Mouse (Mus musculus) CH12.LX (cell line): ENCODE results near the gene Slc11a1. TPM values are rescaled to one million over a fixed set of nuclear protein-coding genes. Genes with fewer than 3 reads are reported as not detected.

ENCODE experiments used
- DNase-seq: peaks from one replicate; pipeline ENCODE4 v3.0.0-alpha.2; 2013; ENCODE audit errors: extremely low read depth
- H3K27ac ChIP-seq: 2 replicates; pipeline ENCODE4 v1.5.1; 2012; ENCODE audit warnings: low read depth, mild to moderate bottlenecking, control low read depth, moderate library complexity; ENCODE audit not compliant: insufficient read depth
- H3K27me3 ChIP-seq: replicated peaks from 2 replicates; pipeline ENCODE3; 2012; ENCODE audit warnings: inconsistent platforms
- H3K36me3 ChIP-seq, 2 experiments: replicated peaks in 1 of 2; 2 replicates each; pipeline versions ENCODE3 to v1.6.1; 2012; ENCODE audit warnings: inconsistent platforms in 1 of 2, low read length in 1 of 2, mild to moderate bottlenecking in 1 of 2, mixed read lengths in 1 of 2, moderate library complexity in 1 of 2; ENCODE audit not compliant: control insufficient read depth in 1 of 2, insufficient read depth in 1 of 2
- H3K4me1 ChIP-seq, 2 experiments: 2 replicates each; pipeline ENCODE4 v1.6.1; 2012; ENCODE audit warnings: inconsistent platforms in 1 of 2, moderate library complexity in 1 of 2; ENCODE audit not compliant: insufficient read depth in 2 of 2, control insufficient read depth in 1 of 2
- H3K4me2 ChIP-seq: 2 replicates; pipeline ENCODE4 v1.6.1; 2012; ENCODE audit warnings: low read depth, mild to moderate bottlenecking, control low read depth; ENCODE audit not compliant: poor library complexity, insufficient read depth, severe bottlenecking
- H3K4me3 ChIP-seq, 3 experiments: fragments of 150-350 bp in 1 of 3; sonication (generic) in 1 of 3; replicated peaks in 1 of 3; 2 replicates each; pipeline versions ENCODE3 to v1.5.1; 2011 to 2012; ENCODE audit warnings: low read depth in 2 of 3, low read length in 2 of 3, mild to moderate bottlenecking in 2 of 3, moderate library complexity in 2 of 3, control low read depth in 1 of 3, improper control_type of control experiment in 1 of 3, inconsistent platforms in 1 of 3, mixed read lengths in 1 of 3; ENCODE audit not compliant: poor library complexity in 1 of 3
- H3K79me2 ChIP-seq: replicated peaks from 2 replicates; pipeline ENCODE4 v1.6.1; 2012; ENCODE audit warnings: mild to moderate bottlenecking, moderate library complexity; ENCODE audit not compliant: control insufficient read depth, poor library complexity, insufficient read depth, severe bottlenecking; ENCODE audit errors: extremely low read depth
- H3K9ac ChIP-seq: 2 replicates; pipeline ENCODE4 v1.6.1; 2012; ENCODE audit warnings: low read depth, mild to moderate bottlenecking, control low read depth, moderate library complexity; ENCODE audit not compliant: insufficient read depth
- H3K9me3 ChIP-seq: replicated peaks from 2 replicates; pipeline ENCODE3; 2012; ENCODE audit warnings: low read length, inconsistent platforms, mixed read lengths
- BHLHE40 ChIP-seq: IDR thresholded peaks from 2 replicates; pipeline ENCODE4 v1.6.1; 2011; ENCODE audit warnings: mild to moderate bottlenecking, low read depth, low read length, improper control_type of control experiment
- CHD2 ChIP-seq: IDR thresholded peaks from 2 replicates; pipeline ENCODE4 v1.6.1; 2011; ENCODE audit warnings: low read length, improper control_type of control experiment
- CTCF ChIP-seq, 2 experiments: IDR thresholded peaks in 1 of 2; conservative IDR thresholded peaks in 1 of 2; 2 replicates each; pipeline ENCODE4 v1.5.1; 2011 to 2012; ENCODE audit warnings: low read depth in 2 of 2, low read length in 2 of 2, improper control_type of control experiment in 1 of 2, inconsistent platforms in 1 of 2, mild to moderate bottlenecking in 1 of 2, moderate library complexity in 1 of 2
- EP300 ChIP-seq: IDR thresholded peaks from 2 replicates; pipeline ENCODE4 v1.6.1; 2011; ENCODE audit warnings: low read length, improper control_type of control experiment
- GABPA ChIP-seq: IDR thresholded peaks from 2 replicates; pipeline ENCODE4 v1.6.1; 2012; ENCODE audit warnings: low read depth, low read length, improper control_type of control experiment, inconsistent platforms; ENCODE audit not compliant: insufficient replicate concordance
- HCFC1 ChIP-seq: IDR thresholded peaks from 2 replicates; pipeline ENCODE4 v1.6.1; 2012; ENCODE audit warnings: low read depth, mild to moderate bottlenecking, inconsistent platforms, low read length, improper control_type of control experiment
- MAFK ChIP-seq: IDR thresholded peaks from 2 replicates; pipeline ENCODE4 v1.6.1; 2011; ENCODE audit warnings: low read length, improper control_type of control experiment; ENCODE audit not compliant: insufficient replicate concordance
- MAX ChIP-seq: IDR thresholded peaks from 2 replicates; pipeline ENCODE4 v1.6.1; 2011; ENCODE audit warnings: low read length, improper control_type of control experiment
- MEF2A ChIP-seq: IDR thresholded peaks from 2 replicates; pipeline ENCODE4 v1.6.1; 2014; ENCODE audit warnings: low read depth, mild to moderate bottlenecking, inconsistent platforms, low read length, improper control_type of control experiment, borderline replicate concordance
- NELFE ChIP-seq: IDR thresholded peaks from 2 replicates; pipeline ENCODE4 v1.6.1; 2011; ENCODE audit warnings: low read depth, low read length, improper control_type of control experiment
- NRF1 ChIP-seq: IDR thresholded peaks from 2 replicates; pipeline ENCODE4 v1.6.1; 2014; ENCODE audit warnings: low read depth, mild to moderate bottlenecking, inconsistent platforms, low read length, improper control_type of control experiment, moderate library complexity
- RAD21 ChIP-seq: IDR thresholded peaks from 2 replicates; pipeline ENCODE4 v1.6.1; 2011; ENCODE audit warnings: low read depth, mild to moderate bottlenecking, low read length, improper control_type of control experiment, moderate library complexity
- RCOR1 ChIP-seq: conservative IDR thresholded peaks from 2 replicates; pipeline ENCODE4 v1.6.1; 2012; ENCODE audit warnings: low read depth, mild to moderate bottlenecking, inconsistent platforms, low read length, improper control_type of control experiment
- SMC3 ChIP-seq: IDR thresholded peaks from 2 replicates; pipeline ENCODE4 v1.6.1; 2011; ENCODE audit warnings: low read depth, low read length, improper control_type of control experiment
- TCF12 ChIP-seq: IDR thresholded peaks from 2 replicates; pipeline ENCODE4 v1.6.1; 2014; ENCODE audit warnings: low read depth, mild to moderate bottlenecking, inconsistent platforms, low read length, improper control_type of control experiment
- ZC3H11A ChIP-seq: IDR thresholded peaks from 2 replicates; pipeline ENCODE4 v1.6.1; 2012; ENCODE audit warnings: low read depth, mild to moderate bottlenecking, inconsistent platforms, low read length, improper control_type of control experiment
- ZKSCAN1 ChIP-seq: IDR thresholded peaks from 2 replicates; pipeline ENCODE4 v1.6.1; 2012; ENCODE audit warnings: low read depth, inconsistent platforms, low read length, improper control_type of control experiment, borderline replicate concordance
- ZMIZ1 ChIP-seq: IDR thresholded peaks from 2 replicates; pipeline ENCODE4 v1.6.1; 2012; ENCODE audit warnings: low read depth, mild to moderate bottlenecking, inconsistent platforms, low read length, improper control_type of control experiment
- dilution Hi-C: fragments of 300-500 bp; cut with MboI; formaldehyde crosslinking; loops from 2 replicates; pipeline ENCODE4 v1.14.3; 2020; ENCODE audit warnings: low sequenced_read_pairs; ENCODE audit not compliant: extremely low pct_unique_long_range_greater_than_20kb, extremely low pct_ligation_motif_present
- in situ Hi-C: fragments of 300-500 bp; cut with MboI; formaldehyde crosslinking; loops from 3 replicates; pipeline ENCODE4 v1.14.3; 2019; ENCODE audit warnings: low sequenced_read_pairs, low pct_ligation_motif_present, low pct_unique_long_range_greater_than_20kb, mixed read lengths
- polyA plus RNA-seq: library from polyadenylated mRNA; unstranded; fragments of >175 nt; gene quantifications from 2 replicates; pipeline ENCODE4 v1.2.1, GENCODE M21; 2012; ENCODE audit warnings: low read depth; ENCODE audit not compliant: insufficient read length
- total RNA-seq, 2 experiments: library from RNA; depleted of rRNA; stranded (reverse); fragments of 300-350 nt in 1 of 2; fragments of >200 nt in 1 of 2; gene quantifications; 2 replicates each; pipeline ENCODE4 v1.2.3; 2012 to 2014

Gene Slc11a1
- total and polyA plus RNA-seq, 3 experiments: 17.0 to 96.4 (median 35.7) TPM

GRCm38 (mm10) chr1:74390287-74390906 lies 15.4 kb downstream of the Slc11a1 start:
- H3K79me2 ChIP-seq: peaks cover 21% of the 10 kb centered on the region
- H3K4me1 ChIP-seq: peaks cover 11 to 69% of the 10 kb centered on the region in 2 experiments
- H3K36me3 ChIP-seq: peaks cover 18 to 25% of the 10 kb centered on the region in 2 experiments
- DNase-seq: peak; percentile 86
- H3K27me3 ChIP-seq: no peaks in the 10 kb centered on the region
- peak; percentile 63 to 76; a peak in 3 of 4 replicates for TF ChIP-seq CTCF (conservative IDR thresholded peaks at IDR 0.05 in 1 of 2, IDR thresholded peaks at IDR 0.05 in 1 of 2; ENCODE audit: low read depth in 2 of 2, low read length in 2 of 2)
- no peak for TF ChIP-seq GABPA
- TF ChIP-seq RCOR1: peak; percentile 33; the same call in 1 of the 2 replicates
- no peak for TF ChIP-seq EP300
- TF ChIP-seq MAX: peak; percentile 56; the same call in 1 of the 2 replicates
- no peak for TF ChIP-seq ZC3H11A
- TF ChIP-seq CHD2: no peak
- no peak for TF ChIP-seq ZMIZ1
- TF ChIP-seq MEF2A: peak; percentile 45; the same call in 1 of the 2 replicates
- peak; percentile 37; the same call in 1 of the 2 replicates for TF ChIP-seq BHLHE40
- TF ChIP-seq ZKSCAN1: no peak
- peak; percentile 69 for TF ChIP-seq RAD21
- no peak; the same call in 1 of the 2 replicates for TF ChIP-seq TCF12
- no peak for TF ChIP-seq NRF1
- peak; percentile 72 for TF ChIP-seq SMC3
- TF ChIP-seq HCFC1: no peak
- TF ChIP-seq MAFK: peak; percentile 88
- no peak for TF ChIP-seq NELFE
- TF ChIP-seq, all 38 proteins: peak for 8
- Histone ChIP-seq H3K27ac (peak overlapping the region; percentile 91), H3K9me3 (no peaks in the 10 kb centered on the region), H3K9ac (peak overlapping the region; percentile 98; the same call in 1 of the 2 replicates), H3K4me3 (peak overlapping the region in 1 of 3 experiments; percentile 65), H3K4me2 (peak overlapping the region; percentile 55)
- dilution Hi-C loops: no loop called here
- in situ Hi-C loops: loop anchor here (5.0 to 10.0 kb wide), 2 partner anchors 54 to 78 kb away; no protein-coding TSS in a partner anchor
